Mouse (Mus musculus) monocyte, adult 2 months (primary cell): ENCODE results near the gene Ppp1r36.
"Not testable (repeated sequence)": the region's sequence is repeated elsewhere in the genome, so short reads cannot be mapped to it uniquely, and the experiment has no call there.

Source experiments
- DNase-seq, 2 experiments: peaks; one replicate each; pipeline ENCODE4 v3.0.0; 2022; ENCODE audit warnings: low spot score in 2 of 2, low read depth in 1 of 2

The Ppp1r36 gene

GRCm38 (mm10) chr12:76444862-76445261, 27.5 kb downstream of the Ppp1r36 start:
- DNase-seq = no peak

- no peak for DNase-seq
Measured at GRCm38 (mm10) chr12:76446201-76446600, 28.9 kb downstream of the Ppp1r36 start.

GRCm38 (mm10) chr12:76448127-76448526, 30.8 kb downstream of the Ppp1r36 start:
- no peak for DNase-seq

- DNase-seq = no peak
Measured at GRCm38 (mm10) chr12:76452203-76452602, 34.9 kb downstream of the Ppp1r36 start.

GRCm38 (mm10) chr12:76458445-76458844, 41.1 kb downstream of the Ppp1r36 start:
- not testable (repeated sequence) for DNase-seq

- DNase-seq = no peak
Measured at GRCm38 (mm10) chr12:76459032-76459431, 41.7 kb downstream of the Ppp1r36 start.

- no peak for DNase-seq
Measured at GRCm38 (mm10) chr12:76463391-76463790, 46.1 kb downstream of the Ppp1r36 start.

- no peak for DNase-seq
Measured at GRCm38 (mm10) chr12:76464651-76465252, 47.4 kb downstream of the Ppp1r36 start.

GRCm38 (mm10) chr12:76466651-76467050, 49.3 kb downstream of the Ppp1r36 start:
- no peak for DNase-seq

GRCm38 (mm10) chr12:76467256-76467655, 49.9 kb downstream of the Ppp1r36 start:
- no peak for DNase-seq

- no peak for DNase-seq
Measured at GRCm38 (mm10) chr12:76472046-76472445, 54.7 kb downstream of the Ppp1r36 start.

GRCm38 (mm10) chr12:76473562-76474245, 56.4 kb downstream of the Ppp1r36 start:
- DNase-seq = no peak

GRCm38 (mm10) chr12:76474246-76474583, 56.9 kb downstream of the Ppp1r36 start:
- no peak for DNase-seq

- DNase-seq = no peak
Measured at GRCm38 (mm10) chr12:76474802-76475201, 57.5 kb downstream of the Ppp1r36 start.

- no peak for DNase-seq
Measured at GRCm38 (mm10) chr12:76476146-76476545, 58.8 kb downstream of the Ppp1r36 start.

GRCm38 (mm10) chr12:76478309-76479023, 61.1 kb downstream of the Ppp1r36 start:
- DNase-seq = no peak

GRCm38 (mm10) chr12:76479174-76479573, 61.8 kb downstream of the Ppp1r36 start:
- DNase-seq = no peak

- no peak for DNase-seq
Measured at GRCm38 (mm10) chr12:76479836-76480495, 62.6 kb downstream of the Ppp1r36 start.

GRCm38 (mm10) chr12:76482446-76482845, 65.1 kb downstream of the Ppp1r36 start:
- DNase-seq = no peak

GRCm38 (mm10) chr12:76482948-76483347, 65.6 kb downstream of the Ppp1r36 start:
- no peak for DNase-seq

GRCm38 (mm10) chr12:76484881-76485280, 67.5 kb downstream of the Ppp1r36 start:
- no peak for DNase-seq

- DNase-seq = no peak
Measured at GRCm38 (mm10) chr12:76485381-76485780, 68.0 kb downstream of the Ppp1r36 start.
